Mouse (Mus musculus) hindbrain, embryonic 15.5 days (tissue): Measurements from ENCODE around the gene Wdcp. TPM values are rescaled to one million over a fixed set of nuclear protein-coding genes. Genes with fewer than 3 reads are reported as not detected.
"Not testable (repeated sequence)": the region's sequence is repeated elsewhere in the genome, so short reads cannot be mapped to it uniquely, and the experiment has no call there.

ENCODE experiments used
- ATAC-seq: fragments of 200-750 bp; cut with Nextera tagmentation; 2 replicates; pipeline ENCODE4 v1.8.0; 2017; ENCODE audit warnings: low read depth, moderate number of reproducible peaks, moderate TSS enrichment; ENCODE audit not compliant: low FRiP score
- H3K27ac ChIP-seq: fragments of 300-500 bp; sonication (generic); replicated peaks from 2 replicates; pipeline ENCODE4 v1.5.1; 2015; ENCODE audit warnings: mild to moderate bottlenecking, inconsistent platforms
- H3K27me3 ChIP-seq: fragments of 300-500 bp; sonication (generic); 2 replicates; pipeline ENCODE4 v1.6.1; 2015; ENCODE audit warnings: control low read depth, inconsistent platforms
- H3K36me3 ChIP-seq: fragments of 300-500 bp; sonication (generic); 2 replicates; pipeline ENCODE4 v1.6.1; 2015; ENCODE audit warnings: control low read depth, inconsistent platforms
- H3K4me1 ChIP-seq: fragments of 300-500 bp; sonication (generic); replicated peaks from 2 replicates; pipeline ENCODE4 v1.6.1; 2015; ENCODE audit warnings: control low read depth, inconsistent platforms
- H3K4me2 ChIP-seq: fragments of 300-500 bp; sonication (generic); 2 replicates; pipeline ENCODE4 v1.6.1; 2015; ENCODE audit warnings: moderate library complexity, mild to moderate bottlenecking, inconsistent platforms
- H3K4me3 ChIP-seq: fragments of 300-500 bp; sonication (generic); 2 replicates; pipeline ENCODE4 v1.5.1; 2015; ENCODE audit warnings: mild to moderate bottlenecking, inconsistent platforms
- H3K9ac ChIP-seq: fragments of 300-500 bp; sonication (generic); 2 replicates; pipeline ENCODE4 v1.6.1; 2015; ENCODE audit warnings: inconsistent platforms
- H3K9me3 ChIP-seq: fragments of 300-500 bp; sonication (generic); 2 replicates; pipeline ENCODE4 v1.6.1; 2016; ENCODE audit warnings: control low read depth, inconsistent platforms
- WGBS: fragments of 180-500 bp; shearing (Covaris S2); methylation state at CpG from one replicate; pipeline ENCODE4 v1.1.7; 2015; 5-methylcytosine and 5-hydroxymethylcytosine counted together
- polyA plus RNA-seq: library from polyadenylated mRNA; unstranded; fragments of >200 nt; fragmentation: Nextera tagmentation; extraction: Ambion mirVana; gene quantifications from 2 replicates; pipeline ENCODE4 v1.2.1, GENCODE M21; 2015

Gene Wdcp
- 14.2 and 14.9 TPM in 2 replicates for polyA plus RNA-seq

DNA sequence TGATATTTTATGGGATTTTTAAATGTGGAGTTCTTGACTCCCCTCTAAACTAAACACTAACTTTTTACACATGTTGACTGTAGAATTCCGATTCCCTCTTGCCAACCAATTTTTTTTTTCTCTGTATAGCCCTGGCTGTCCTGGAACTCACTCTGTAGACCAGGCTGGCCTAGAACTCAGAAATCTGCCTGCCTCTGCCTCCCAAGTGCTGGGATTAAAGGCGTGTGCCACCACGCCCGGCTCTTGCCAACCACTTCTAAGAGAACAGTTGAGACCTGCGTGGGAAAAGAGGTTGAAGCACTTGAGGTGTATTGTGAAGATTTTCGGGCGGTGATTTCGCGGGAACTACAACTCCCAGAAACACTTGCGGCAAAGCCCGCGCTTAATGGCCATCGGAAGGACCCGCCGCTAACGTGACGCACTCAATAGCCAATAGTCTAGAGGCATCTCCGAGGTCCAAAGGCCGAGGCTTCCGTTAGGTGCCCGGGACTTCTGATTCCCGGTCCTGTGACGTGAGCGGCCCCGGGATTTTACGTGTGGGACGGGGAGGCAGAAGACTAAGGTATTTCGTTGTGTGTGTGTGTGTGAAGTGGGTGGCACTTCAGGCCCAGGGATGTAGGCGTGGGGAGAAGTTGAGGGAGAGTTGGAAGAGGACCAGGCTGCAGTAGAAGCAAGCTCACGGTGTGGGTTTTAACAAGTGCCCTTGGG lies at the start of gene Wdcp:
TSS of gene Wdcp (plus strand) at position 414 of the 708 bp plus-strand sequence.
- ATAC-seq, result peak; percentile 91

GRCm38 (mm10) chr12:4793718-4794117 lies 49.4 kb upstream of the Wdcp start:
- H3K27ac ChIP-seq, result no peak overlapping the region
- no peak overlapping the region for H3K4me2 ChIP-seq
- H3K4me1 ChIP-seq, result no peaks in the 10 kb centered on the region
- H3K9me3 ChIP-seq, result no peaks in the 10 kb centered on the region
- no peak overlapping the region for H3K9ac ChIP-seq
- H3K36me3 ChIP-seq, result no peaks in the 10 kb centered on the region
- 87% methylated on average over 1 of the region's 1 CpGs for WGBS
- no peaks in the 10 kb centered on the region for H3K27me3 ChIP-seq
- H3K4me3 ChIP-seq, result no peak overlapping the region
- no peak for ATAC-seq

More for the DNA sequence above, at the start of gene Wdcp:
- Histone ChIP-seq H3K27ac (peak within 1 kb of the TSS; percentile 53), H3K4me1 (peaks cover 26% of the 10 kb centered on the region), H3K36me3 (no peaks in the 10 kb centered on the region), H3K9me3 (no peaks in the 10 kb centered on the region), H3K9ac (peak within 1 kb of the TSS; percentile 58), H3K4me2 (peak within 1 kb of the TSS; percentile 88), H3K4me3 (peak within 1 kb of the TSS; percentile 71), H3K27me3 (peaks cover 4% of the 10 kb centered on the region; the same call in 1 of the 2 replicates)
- WGBS, result 1% methylated on average over 30 of the region's 30 CpGs

- H3K9ac ChIP-seq, H3K27me3 ChIP-seq, H3K27ac ChIP-seq, H3K4me1 ChIP-seq, ATAC-seq, H3K36me3 ChIP-seq, H3K4me2 ChIP-seq, H3K9me3 ChIP-seq, H3K4me3 ChIP-seq: not testable (repeated sequence)
- 80% methylated on average over 6 of the region's 6 CpGs for WGBS
Observed at GRCm38 (mm10) chr12:4797471-4797870, 45.6 kb upstream of the Wdcp start.

DNA sequence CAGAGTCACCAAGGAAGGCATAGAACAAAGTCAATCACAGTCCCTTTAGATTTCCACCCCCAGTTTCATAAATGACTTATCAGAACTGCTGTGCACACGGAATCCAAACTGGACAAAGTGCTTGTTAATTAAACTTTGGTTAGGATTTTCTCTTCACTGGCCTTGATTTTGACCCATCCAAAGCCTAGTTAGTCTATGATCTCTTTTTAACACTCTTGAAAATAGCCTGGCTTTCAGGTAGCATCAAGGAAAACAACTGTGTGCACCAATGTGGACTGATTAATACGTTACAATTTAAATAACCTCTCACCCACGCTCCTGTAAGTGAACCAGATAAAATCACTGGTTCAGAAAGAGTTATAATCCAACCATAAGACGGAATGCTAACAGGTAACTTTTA lies 32.1 kb upstream of the Wdcp start:
- 80% methylated on average over 4 of the region's 4 CpGs for WGBS

GRCm38 (mm10) chr12:4811705-4812104 lies 31.4 kb upstream of the Wdcp start:
- Histone ChIP-seq H3K36me3 (no peaks in the 10 kb centered on the region), H3K27ac (no peak overlapping the region), H3K9ac (no peak overlapping the region), H3K4me1 (peaks cover 6% of the 10 kb centered on the region), H3K4me3 (no peak overlapping the region), H3K9me3 (no peaks in the 10 kb centered on the region), H3K4me2 (no peak overlapping the region), H3K27me3 (no peaks in the 10 kb centered on the region)
- no peak for ATAC-seq
- WGBS, result 75% methylated on average over 3 of the region's 3 CpGs

More for the DNA sequence above, 32.1 kb upstream of the Wdcp start:
- Histone ChIP-seq H3K4me3 (no peak overlapping the region), H3K9me3 (no peaks in the 10 kb centered on the region), H3K4me1 (no peaks in the 10 kb centered on the region), H3K4me2 (no peak overlapping the region), H3K9ac (no peak overlapping the region), H3K27me3 (no peaks in the 10 kb centered on the region), H3K36me3 (no peaks in the 10 kb centered on the region), H3K27ac (no peak overlapping the region)
- no peak for ATAC-seq

GRCm38 (mm10) chr12:4813636-4814035 lies 29.5 kb upstream of the Wdcp start:
- H3K4me3 ChIP-seq, result no peak overlapping the region
- H3K4me2 ChIP-seq, result no peak overlapping the region
- 86% methylated on average over 4 of the region's 4 CpGs for WGBS
- no peak overlapping the region for H3K27ac ChIP-seq
- H3K4me1 ChIP-seq, result peaks cover 15% of the 10 kb centered on the region
- no peaks in the 10 kb centered on the region for H3K9me3 ChIP-seq
- no peaks in the 10 kb centered on the region for H3K27me3 ChIP-seq
- no peak overlapping the region for H3K9ac ChIP-seq
- ATAC-seq, result no peak
- no peaks in the 10 kb centered on the region for H3K36me3 ChIP-seq

DNA sequence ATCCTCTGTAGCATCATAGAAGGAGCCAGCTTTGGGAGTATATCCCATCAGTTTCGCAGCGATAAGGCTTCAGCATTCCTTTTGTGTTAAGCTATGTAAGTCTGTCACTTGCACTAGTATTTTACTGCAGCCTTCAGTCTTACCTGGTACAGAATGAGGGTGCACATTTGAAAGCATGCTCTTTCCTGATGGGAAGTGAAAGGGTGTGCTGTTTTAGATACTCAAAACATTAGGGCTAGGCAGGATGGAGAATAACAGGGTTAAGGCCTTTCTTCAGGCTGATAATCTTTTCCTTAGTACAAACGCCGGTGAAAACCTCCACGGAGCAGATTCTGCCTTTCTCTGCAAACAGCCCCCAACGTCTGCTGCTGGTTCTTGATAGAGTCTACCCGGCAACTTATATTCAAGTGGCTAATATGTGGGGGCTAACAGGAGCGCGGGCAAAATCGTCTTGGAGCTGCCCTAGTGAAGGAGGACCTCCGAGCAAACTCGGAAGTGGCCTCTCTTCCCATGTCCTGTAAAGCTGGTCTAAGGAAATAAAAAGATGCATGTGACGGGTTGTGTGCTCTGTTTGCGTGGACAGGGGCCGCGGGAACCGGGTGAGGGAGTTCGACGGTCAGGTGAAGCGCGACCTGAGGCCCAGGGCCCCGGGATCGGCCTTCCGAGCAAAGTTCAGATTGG lies 26.3 kb upstream of the Wdcp start:
- WGBS, result 9% methylated on average over 24 of the region's 24 CpGs
- H3K27ac ChIP-seq, result peak overlapping the region; percentile 85
- H3K4me2 ChIP-seq, result peak overlapping the region; percentile 78

DNA sequence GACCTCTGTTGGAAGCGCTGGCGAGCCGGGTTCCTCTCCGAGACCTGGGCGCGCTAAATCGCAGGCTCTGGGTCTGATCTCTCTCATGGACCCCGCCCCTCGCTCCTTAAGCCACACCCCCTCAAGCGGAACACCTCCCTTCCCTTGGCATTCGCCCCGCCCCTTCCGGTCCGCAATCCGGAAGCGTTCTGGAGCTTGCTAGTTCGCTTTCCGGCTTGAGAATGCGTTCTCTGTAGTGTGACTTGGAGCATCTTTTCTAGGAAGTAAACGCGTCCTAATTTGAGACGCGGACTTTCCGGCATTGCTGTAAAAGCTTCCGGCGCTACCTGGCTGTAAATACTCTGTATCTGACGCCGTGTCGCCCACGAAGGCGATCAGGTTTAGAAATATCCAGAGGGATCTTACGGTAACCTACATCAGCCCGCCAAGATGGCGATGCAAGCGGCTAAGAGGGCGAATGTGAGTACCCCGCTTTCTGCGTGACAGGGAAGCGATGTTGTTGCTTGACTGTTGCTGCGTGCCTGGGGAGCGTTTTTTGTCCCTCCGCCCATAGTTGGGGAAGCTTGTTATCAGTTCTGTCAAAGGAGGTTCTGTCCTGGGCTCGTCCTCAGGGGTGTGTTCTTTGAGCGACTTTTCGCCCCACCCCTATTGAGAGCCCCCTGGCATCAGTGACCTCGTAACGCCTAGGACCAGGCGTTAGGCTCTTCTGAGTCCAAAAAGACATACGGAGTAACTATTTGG lies 25.6 kb upstream of the Wdcp start, which contains the start of gene Sf3b6:
TSS of gene Sf3b6 (plus strand) at position 184 of the 741 bp plus-strand sequence.
- Histone ChIP-seq H3K27ac (peak within 1 kb of the TSS; percentile 85), H3K4me1 (peaks cover 27% of the 10 kb centered on the region), H3K27me3 (no peaks in the 10 kb centered on the region), H3K4me2 (peak within 1 kb of the TSS; percentile 78), H3K9ac (peak within 1 kb of the TSS; percentile 84), H3K9me3 (no peaks in the 10 kb centered on the region), H3K4me3 (peak within 1 kb of the TSS; percentile 93), H3K36me3 (peaks cover 15% of the 10 kb centered on the region)
- ATAC-seq, result peak; percentile 98
- under 1% methylated on average over 49 of the region's 49 CpGs for WGBS

More for the DNA sequence above, 26.3 kb upstream of the Wdcp start:
- Histone ChIP-seq H3K4me3 (peak overlapping the region; percentile 93), H3K27me3 (no peaks in the 10 kb centered on the region), H3K4me1 (peaks cover 27% of the 10 kb centered on the region), H3K9me3 (no peaks in the 10 kb centered on the region), H3K9ac (peak overlapping the region; percentile 84), H3K36me3 (peaks cover 10% of the 10 kb centered on the region)
- ATAC-seq, result peak; percentile 87

DNA sequence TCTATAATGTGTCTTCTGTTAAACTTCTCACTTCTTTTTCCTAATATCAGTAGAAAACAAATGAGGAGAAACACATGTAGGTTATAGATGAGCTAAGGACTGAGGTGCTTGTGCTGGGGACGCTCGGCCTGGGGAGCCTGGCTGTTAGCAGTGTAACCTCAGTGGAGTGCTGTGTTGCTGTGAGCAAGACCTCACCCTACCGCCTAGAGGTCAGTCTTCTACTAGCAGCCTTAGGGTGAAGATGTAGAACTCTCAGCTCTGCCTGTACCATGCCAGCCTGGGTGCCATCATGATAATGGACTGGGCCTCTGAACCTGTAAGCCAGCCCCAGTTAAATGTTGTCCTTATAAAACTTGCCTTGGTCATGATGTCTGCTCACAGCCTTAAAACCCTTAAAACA lies 15.8 kb upstream of the Wdcp start:
- Histone ChIP-seq H3K27ac (no peak overlapping the region), H3K36me3 (peaks cover 52% of the 10 kb centered on the region), H3K27me3 (no peaks in the 10 kb centered on the region), H3K4me3 (no peak overlapping the region), H3K4me2 (no peak overlapping the region), H3K9ac (no peak overlapping the region), H3K9me3 (no peaks in the 10 kb centered on the region), H3K4me1 (no peaks in the 10 kb centered on the region)
- 83% methylated on average over 3 of the region's 3 CpGs for WGBS
- no peak for ATAC-seq

GRCm38 (mm10) chr12:4836959-4837358 lies 6.1 kb upstream of the Wdcp start:
- Histone ChIP-seq H3K27ac (no peak overlapping the region), H3K36me3 (peaks cover 5% of the 10 kb centered on the region), H3K27me3 (peaks cover 4% of the 10 kb centered on the region; the same call in 1 of the 2 replicates), H3K9ac (no peak overlapping the region), H3K9me3 (no peaks in the 10 kb centered on the region), H3K4me3 (no peak overlapping the region), H3K4me2 (no peak overlapping the region), H3K4me1 (peaks cover 14% of the 10 kb centered on the region)
- ATAC-seq, result no peak
- 56% methylated on average over 4 of the region's 4 CpGs for WGBS

GRCm38 (mm10) chr12:4840010-4840409 lies 3.1 kb upstream of the Wdcp start:
- H3K27ac ChIP-seq, result no peak overlapping the region
- peaks cover 26% of the 10 kb centered on the region for H3K4me1 ChIP-seq
- no peak for ATAC-seq
- peaks cover 4% of the 10 kb centered on the region; the same call in 1 of the 2 replicates for H3K27me3 ChIP-seq
- no peak overlapping the region for H3K9ac ChIP-seq
- H3K9me3 ChIP-seq, result no peaks in the 10 kb centered on the region
- peak overlapping the region; percentile 88 for H3K4me2 ChIP-seq
- no peaks in the 10 kb centered on the region for H3K36me3 ChIP-seq
- 65% methylated on average over 6 of the region's 6 CpGs for WGBS
- peak overlapping the region; percentile 59 for H3K4me3 ChIP-seq
